Comparison of ENCODE assay signal across 22 mouse cellular contexts in genomic region chr8:67238934-67239333, GRCm38 (mm10).
DNase-seq lines count a peak whose midpoint lies in the region; TF ChIP-seq lines count a peak whose summit lies in the region.
"Had no signal": no experiment of that assay in that cellular context is flagged by ENCODE, and none has a peak within 500 bp of the region (broad histone marks: within the 10 kb centered on the region; RNA-seq: fewer than 3 reads in every experiment).

No protein-coding gene starts in this region.

- TF ChIP-seq CTCF in gastrocnemius, adult 2 months (IDR thresholded peaks at IDR 0.05): no peak

- peak; percentile 26 to 36 for DNase-seq in frontal cortex, postnatal 36 days (ENCODE audit: low spot score in 2 of 2)
- no peak for DNase-seq in frontal cortex, postnatal 14 days (ENCODE audit: low spot score in 2 of 2)
- peak; percentile 2 to 6 for DNase-seq in layer of hippocampus, adult 8-10 months (ENCODE audit: low spot score in 2 of 2)
- no peak for DNase-seq in layer of hippocampus, adult 9-10 months (ENCODE audit: low spot score)
- peak; percentile 15 for DNase-seq in 416B (ENCODE audit: low read depth)
- peak; percentile 1 to 20 for DNase-seq in left cerebral cortex, adult 9 months (ENCODE audit: low spot score in 2 of 2)
- no peak for DNase-seq in gastrocnemius, adult 2 months
- DNase-seq in adrenal gland, postnatal 14 days: no peak
- DNase-seq: B cell, adult 2 months; cerebellum, adult 2 months; cerebellum, postnatal 36 days; heart, postnatal 36 days; kidney, adult 9 months; kidney, postnatal 25 days; liver, embryonic 13.5 days; lung, adult 2 months; lung, postnatal 14 days; thymus, adult 18-20 months; thymus, postnatal 36 days had no signal

- no peak overlapping the region for H3K27ac ChIP-seq in gastrocnemius, adult 2 months
- H3K27ac ChIP-seq: heart, embryonic 15.5 days; hindbrain, embryonic 15.5 days; liver, embryonic 13.5 days; midbrain, embryonic 12.5 days had no signal

- H3K4me3 ChIP-seq in gastrocnemius, adult 2 months: no peak overlapping the region
- H3K4me3 ChIP-seq: heart, embryonic 15.5 days; hindbrain, embryonic 15.5 days; liver, embryonic 13.5 days; midbrain, embryonic 12.5 days had no signal

- intact Hi-C loops in gastrocnemius, adult 2 months (cut with DNase I): no loop called here

Comparison
In these comparisons a context has a peak if more than half of its experiments do, and no peak if none do; other contexts are left out.
1. DNase-seq: peak in frontal cortex, postnatal 36 days (2 of 2), layer of hippocampus, adult 8-10 months (2 of 2), 416B (single experiment) and left cerebral cortex, adult 9 months (2 of 2); none in frontal cortex, postnatal 14 days (0 of 2), layer of hippocampus, adult 9-10 months (single experiment), gastrocnemius, adult 2 months (single experiment) and adrenal gland, postnatal 14 days (single experiment).